Mouse (Mus musculus) lung, postnatal 25 days (tissue): ENCODE results near the gene Ift20.
"Not testable (repeated sequence)": the region's sequence is repeated elsewhere in the genome, so short reads cannot be mapped to it uniquely, and the experiment has no call there.

Experiments
- DNase-seq: peaks from one replicate; pipeline ENCODE4 v3.0.0; 2022; ENCODE audit warnings: low spot score

Ift20 gene

DNA sequence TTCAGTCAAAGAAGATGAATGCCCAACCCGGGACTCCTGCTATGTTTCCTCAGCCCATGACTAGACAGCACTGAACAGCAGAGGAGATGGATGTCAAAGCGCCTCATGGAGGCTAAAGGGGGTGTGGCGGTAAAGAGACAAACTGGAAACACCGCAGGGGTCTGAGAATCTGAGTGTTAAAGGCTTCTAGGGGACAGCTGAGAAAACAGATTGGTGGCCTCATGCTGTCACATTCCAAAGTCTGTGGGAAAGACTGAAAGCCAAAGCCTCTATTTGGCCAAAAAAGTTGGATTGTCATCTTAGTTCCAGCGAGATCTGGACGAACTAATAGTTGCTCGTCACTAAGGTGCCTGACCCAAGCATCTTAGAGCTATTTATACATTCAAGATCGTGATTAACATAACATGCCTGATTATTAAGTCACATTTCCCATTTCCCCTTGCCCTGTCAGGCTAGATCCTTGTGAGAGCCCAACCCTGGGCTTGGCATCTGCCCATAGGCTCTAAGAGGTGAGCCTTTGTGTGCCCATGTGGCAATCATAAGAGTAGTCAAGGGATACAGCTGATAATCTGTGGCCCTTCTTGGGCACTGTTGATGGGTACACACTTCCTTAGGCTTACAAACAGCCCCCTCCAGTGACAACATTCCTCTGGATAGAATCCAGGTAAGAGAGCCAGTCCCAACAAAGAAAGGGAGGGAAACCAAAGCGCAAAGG lies 12.8 kb upstream of the Ift20 start:
- peak; percentile 70 for DNase-seq

DNA sequence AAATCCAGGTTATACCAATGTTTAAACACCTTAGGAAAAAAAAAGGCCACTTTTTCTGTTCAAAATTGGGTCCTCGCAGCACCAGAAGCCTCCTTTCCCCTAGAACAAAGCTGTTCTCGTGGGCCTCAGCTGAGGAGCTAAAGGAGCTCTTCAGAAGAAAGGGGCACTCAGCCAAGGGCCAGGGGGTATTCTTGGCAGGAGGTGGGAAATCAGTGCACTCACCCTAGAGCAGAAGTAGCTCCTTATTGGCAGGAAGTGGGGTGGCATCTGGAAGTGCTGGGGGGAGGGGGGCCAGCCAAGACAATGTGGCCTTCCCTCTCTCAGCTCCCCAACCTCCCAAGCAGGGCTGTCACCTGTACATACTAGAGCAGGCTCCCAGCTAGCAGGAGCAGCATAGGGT lies 11.3 kb upstream of the Ift20 start:
- DNase-seq: peak; percentile 59

DNA sequence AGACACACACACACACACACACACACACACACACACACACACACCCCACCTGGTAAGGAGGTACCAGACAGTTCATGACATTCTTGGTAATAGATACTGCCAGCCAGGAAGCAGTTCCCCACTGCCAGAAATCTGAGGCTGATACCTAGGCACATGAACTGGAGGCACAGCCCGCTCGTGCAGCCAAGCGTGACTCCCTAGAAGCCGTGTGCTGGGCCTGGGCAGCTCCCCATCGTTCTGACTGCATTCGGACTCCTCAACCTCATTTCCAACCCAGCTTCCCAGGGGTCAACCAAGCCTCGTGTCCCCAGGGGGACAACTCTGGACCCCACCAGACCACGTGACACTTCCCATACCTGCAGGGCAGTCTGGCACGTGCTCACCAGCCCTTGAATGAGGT lies 7.4 kb upstream of the Ift20 start:
- no peak for DNase-seq

DNA sequence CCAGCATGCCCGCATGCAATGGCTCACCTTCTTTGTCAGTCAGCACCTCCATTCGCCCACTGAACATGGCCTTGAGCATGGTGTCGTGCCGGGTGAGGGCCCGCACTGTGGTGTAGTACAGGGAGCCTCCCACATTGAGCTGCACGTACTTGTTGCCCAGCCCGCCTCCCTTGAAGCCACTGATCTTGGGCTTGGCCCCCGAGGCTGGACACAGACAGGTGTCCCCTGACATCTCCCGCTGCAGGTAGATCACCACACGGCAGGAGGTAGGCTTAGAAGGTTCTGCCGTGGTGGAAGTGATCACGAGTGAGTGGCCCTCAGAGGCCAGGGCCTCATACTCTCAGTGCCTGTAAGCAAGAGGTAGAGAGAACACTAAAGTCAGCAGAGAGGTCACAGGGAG lies 6.2 kb upstream of the Ift20 start:
- DNase-seq: no peak

DNA sequence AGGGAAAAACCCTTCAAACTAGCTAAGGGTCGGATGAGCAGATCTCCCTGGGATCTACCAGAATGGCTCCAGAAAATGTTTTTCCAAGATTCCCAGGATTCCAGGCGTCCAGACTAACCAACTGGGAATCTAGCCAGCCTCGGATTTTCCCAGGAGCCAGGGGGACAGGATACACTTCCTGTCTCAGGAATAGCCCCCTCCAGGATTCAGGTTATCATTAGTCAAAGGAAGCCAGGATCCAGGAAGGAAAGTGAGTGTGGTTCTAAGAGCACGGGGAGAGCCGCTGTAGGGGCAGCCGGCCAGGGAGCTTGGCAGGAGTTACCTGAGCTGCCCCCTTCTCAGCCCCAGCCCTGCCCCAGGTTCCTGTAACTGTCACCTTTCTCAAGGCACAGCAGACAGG lies 5.1 kb upstream of the Ift20 start:
- peak; percentile 43 for DNase-seq

DNA sequence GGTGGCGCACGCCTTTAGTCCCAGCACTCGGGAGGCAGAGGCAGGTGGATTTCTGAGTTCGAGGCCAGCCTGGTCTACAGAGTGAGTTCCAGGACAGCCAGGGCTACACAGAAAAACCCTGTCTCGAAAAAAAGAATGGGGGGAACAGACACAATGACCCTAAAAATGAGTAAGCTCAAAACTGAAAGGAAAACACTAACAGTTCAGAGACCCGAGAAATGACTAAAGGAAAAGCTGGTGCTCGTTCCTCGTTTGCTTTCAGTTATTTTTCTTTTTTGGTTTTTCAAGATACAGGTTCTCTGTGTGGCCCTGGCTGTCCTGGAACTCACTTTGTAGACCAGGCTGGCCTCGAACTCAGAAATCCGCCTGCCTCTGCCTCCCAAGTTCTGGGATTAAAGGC lies 4.6 kb upstream of the Ift20 start:
- DNase-seq: not testable (repeated sequence)

DNA sequence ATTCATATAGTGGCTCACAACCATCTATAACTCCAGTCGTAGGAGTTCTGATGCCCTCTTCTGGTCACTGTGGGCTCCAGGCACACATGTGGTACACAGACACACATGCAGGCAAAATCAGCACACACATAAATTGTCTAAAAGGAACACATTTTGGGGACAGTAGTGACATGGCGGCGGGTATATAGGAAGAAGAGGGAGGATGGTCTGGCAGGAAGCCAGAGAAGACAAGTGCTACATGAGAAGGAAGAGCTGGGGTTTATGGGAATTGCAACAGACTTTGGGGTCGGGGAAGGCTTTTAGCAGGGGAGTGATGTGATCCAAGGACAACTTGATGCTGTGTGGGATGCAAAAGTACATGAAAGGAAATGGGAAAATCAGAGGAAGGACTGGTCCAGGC lies 1.6 kb upstream of the Ift20 start:
- no peak for DNase-seq

DNA sequence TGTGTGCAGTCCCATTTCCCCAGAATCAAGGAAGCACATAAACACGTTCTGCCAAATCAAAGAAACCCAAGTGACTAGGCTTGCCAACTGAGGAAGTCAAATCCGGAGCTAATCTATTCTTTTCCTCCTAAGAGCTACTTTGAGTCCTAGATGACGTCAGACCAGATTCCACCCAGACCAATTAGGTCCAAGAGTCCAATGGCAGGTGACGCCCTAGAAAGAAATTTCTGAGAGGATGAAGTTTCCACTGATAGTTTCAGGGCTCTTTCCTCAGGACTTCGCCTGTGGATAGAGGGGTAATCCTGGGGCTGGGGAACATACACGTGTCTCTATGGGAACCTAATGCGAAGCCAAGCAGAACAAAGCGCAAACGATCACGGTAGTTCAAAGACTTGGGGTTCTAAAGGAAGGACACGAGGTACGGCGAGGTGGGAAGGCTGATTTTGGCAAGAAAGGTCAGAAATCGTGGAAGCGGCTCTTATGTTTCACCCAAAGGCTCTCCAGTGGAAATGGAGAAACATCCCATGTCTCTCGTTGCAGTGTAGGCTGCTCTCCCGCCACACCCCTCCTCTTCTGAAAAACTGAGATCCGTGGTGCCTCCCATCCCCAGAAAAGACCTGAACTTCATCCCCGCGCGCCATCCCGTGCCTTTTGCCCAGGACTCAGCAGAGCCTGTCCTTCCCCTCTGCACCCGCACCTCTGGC lies 633 bp upstream of the Ift20 start:
- DNase-seq: peak; percentile 84

DNA sequence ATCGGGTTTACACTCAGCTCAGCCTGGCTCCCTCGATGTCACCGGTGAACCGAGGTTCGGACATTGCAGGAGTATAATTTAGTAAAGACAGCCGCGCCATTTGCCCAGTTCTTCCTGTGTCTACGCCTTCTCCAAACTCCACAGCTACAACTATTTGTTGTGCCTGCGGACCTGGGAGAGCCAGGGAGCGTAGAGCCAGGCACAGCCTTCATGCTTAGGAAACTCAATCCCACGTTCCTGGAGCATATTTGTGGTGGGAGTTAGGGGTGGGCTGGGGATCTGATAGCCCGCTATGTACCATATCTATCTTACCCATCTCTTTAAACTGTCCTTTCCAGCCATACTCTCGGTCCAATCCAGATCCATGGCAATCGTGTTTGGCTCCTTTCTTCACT lies 526 bp downstream of the Ift20 start:
- no peak for DNase-seq

DNA sequence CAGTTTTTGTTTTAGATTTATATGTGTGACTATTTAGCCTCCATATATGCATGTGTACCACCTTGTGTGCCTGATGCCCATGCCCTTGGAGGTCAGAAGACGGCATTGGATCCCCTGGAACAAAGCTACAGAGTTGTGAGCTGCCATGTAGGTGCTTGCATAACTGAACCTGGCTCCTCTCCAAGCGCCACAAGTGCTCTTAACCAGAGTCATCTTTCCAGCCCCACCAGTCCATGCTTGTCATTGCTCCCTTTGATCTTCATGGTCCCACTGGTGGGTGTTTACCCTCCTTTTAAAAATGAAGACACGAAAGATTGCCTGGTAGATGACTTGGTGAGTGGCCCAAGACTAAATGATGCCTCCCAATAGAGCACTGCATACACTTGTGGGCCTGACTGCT lies 4.2 kb downstream of the Ift20 start:
- DNase-seq: peak; percentile 60

DNA sequence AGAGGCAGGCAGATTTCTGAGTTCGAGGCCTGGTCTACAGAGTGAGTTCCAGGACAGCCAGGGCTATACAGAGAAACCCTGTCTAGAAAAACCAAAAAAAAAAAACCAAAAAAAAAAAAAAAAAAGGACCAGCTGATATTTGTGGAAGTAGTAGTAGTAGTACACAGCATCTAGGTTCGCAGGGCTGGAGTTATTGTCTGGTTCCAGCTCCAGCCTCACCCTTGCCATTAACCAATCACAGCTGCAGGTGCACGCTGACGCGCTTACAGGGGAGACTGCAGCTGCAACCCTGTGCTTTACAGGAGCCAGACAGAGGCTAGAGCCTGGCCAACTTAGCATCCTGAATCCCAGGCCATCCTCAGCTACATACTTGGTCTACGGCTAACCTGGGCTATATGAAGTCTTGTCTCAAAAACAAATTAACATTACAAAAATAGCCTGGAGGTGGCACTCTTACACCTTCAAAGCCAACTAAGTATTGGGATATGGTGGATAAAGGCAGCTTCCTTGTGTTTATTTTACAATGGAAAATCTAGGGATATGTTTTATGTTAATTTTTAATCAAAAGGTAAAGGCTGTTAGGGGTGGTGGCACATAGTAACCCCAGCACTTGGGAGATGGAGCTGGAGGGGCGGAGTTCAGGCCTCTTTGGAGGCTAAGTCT lies 8.4 kb downstream of the Ift20 start:
- DNase-seq: no peak

DNA sequence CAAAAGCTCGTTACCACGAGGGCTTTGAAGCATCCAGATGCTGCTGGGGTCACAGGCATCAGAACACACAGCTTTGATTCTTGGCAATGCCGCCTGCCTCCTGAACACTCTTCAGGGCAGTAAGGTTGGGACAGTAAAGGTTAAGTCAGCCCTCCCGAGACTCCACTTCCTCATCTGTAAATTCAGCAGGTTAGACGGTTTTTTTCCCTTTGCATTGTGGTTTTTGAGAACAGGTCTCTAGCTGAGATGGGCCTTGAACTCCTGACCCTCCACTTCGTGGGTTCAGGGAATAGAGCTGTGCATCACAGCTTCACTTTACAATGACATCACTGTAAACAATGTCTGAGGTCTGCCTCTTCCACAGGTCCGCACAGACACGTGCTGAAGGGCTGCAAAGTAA lies 9.0 kb downstream of the Ift20 start:
- DNase-seq: no peak

DNA sequence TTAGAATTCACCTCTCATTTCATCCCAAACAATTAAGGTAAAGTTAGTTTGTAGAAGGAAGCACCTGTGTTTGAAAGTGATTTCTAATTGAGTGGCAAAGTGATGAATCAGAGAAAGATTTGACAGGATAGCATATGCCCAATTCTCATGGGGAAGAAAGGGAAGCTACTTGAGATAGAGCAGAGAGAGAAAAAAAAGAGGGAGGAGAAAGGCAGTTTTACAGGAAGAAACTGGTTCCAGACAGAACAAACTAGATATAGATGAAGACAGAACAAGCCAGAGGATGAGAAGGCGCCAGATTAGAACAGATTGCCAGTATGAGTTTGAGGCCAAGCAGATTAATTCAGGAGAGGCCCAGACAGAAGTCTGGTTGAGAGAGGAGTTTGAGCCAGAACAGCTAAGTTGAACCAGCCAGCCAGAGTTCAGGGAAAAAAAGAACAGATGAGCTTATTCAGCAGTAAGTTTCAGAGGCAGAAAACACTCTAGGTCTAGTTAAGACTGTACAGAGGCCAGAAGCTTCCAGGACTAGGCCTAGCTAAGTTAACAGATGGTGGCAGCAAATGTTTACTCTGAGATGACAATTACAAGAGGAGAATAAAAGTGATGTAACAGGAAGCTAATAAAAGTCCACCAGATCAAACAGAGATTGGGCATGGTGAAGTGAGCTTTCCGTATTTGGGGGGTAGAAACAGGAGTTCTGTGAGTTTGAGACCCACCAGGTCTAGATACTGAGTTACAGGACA lies 11.7 kb downstream of the Ift20 start:
- no peak for DNase-seq

DNA sequence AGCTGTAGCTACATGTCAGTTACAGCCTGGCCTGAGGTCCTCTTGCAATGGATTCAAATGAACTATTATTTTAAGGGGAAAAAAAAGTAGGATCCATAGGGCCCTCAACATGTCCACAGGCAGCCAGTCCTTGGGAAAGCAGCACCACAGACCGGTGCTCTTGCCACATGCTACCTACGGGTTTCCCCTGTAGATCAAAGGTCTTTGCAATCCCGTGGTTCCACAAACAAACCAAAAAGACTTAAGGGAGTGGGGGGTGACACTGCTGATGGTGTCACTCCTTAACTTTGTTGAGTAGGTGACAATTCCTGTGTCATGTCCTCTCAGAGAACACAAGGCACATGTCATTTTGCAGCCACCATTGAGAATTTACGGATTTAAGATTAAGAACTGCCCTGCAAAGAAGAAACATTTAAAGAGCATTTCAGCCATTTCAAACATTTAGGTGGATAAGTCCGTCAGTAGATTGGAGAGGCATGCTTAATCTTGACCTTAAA lies 13.4 kb downstream of the Ift20 start:
- no peak for DNase-seq

DNA sequence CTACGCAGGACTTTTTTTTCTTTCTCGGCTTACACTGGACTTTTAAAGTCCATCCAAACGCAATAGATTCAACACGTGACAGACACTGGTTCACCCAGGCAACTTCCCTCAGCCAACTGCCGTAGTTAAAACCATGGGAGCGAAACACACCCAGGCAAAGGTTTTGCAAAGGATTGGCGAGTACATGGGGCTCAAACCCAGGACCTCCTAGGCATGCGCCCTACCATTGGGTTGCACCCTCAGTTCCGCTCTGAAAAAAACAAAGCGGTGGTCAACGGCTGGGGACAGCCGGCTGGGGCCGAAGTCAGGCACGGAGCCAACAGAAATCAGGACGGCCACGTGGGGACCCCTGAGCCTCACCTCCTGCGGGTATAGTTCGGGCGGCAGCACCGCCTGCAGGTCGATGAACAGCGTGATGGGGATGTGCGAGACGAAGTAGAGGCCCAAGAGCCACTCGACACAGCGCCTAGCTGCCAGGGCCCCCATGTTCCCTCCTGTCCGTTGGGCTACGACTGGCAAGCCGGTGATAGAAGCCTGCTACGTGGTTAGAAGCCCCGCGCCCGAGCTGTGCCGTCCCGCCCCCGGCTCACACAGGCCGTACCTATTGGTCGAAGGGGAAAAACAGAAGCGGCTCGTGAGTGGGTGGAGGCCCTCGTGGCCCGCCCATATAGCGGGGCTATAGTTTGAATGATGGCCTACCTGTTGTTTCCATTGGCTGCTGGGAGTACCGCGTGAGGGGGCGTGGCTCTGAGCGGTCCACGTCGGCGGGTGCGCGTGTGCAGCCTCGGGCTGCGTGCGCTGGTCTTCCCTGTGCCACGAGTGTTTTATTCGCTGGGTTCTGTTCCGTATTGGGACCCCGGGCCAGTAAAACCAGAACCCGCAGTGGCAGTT lies 14.3 kb downstream of the Ift20 start, which contains the start of gene Tmem97:
Gene Tmem97, minus strand, starts transcription at position 610 of the 891 bp plus-strand sequence.
- peak; percentile 97 for DNase-seq

DNA sequence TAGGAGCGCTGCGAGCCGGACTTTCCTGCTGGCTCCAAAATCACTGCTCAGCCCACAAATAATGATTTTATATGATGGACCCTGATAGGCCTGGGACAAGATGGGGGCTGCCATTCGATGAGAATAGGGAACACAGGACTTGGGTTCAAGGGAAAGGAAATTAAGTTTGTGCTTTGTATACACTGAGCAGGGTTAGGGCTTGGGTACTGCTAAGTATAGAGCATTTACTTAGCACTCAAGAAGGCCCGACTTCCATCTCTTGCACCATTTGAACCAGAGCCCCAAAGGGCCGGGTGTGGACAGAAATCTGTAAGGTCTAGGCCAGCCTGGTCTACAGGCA lies 14.9 kb downstream of the Ift20 start:
- DNase-seq: no peak

DNA sequence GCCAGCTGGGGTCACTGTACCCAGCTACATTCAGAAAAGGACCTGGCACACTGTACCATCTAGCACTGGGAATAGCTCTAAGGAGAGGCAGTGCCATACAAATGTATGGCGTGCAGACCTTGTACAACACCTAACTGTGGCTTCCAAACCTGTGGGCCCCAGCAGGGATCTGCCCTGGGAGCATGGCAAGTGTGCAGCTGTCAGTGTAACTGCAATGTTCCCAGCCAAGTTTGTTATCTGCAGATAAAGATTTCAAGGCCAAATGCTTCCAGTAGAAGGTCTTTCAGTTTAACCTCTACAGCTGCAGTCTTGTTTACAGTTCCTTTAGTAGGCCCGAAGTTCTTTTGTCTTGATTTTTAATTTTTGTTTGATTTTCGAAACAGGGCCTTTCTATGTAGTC lies 19.5 kb downstream of the Ift20 start:
- DNase-seq: no peak

DNA sequence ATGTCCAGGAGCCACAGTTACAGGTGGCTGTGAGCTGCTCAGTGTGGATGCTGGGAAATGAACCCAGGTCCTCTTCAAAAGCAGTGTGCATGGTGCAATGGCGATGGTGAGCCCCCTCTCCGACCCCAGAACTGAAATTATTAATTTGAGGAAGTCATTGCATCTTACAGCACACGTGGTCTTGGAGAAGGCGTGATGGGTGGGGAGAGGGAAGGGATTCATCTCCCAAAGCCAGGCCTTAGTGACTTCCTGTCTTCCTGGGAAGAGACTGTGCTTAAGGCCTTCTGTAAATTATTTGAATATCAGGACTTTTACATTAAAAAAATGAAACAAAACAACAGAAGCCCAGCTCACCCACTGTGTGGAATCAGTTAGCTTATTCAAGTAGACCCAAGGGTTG lies 19.9 kb downstream of the Ift20 start:
- DNase-seq: no peak

DNA sequence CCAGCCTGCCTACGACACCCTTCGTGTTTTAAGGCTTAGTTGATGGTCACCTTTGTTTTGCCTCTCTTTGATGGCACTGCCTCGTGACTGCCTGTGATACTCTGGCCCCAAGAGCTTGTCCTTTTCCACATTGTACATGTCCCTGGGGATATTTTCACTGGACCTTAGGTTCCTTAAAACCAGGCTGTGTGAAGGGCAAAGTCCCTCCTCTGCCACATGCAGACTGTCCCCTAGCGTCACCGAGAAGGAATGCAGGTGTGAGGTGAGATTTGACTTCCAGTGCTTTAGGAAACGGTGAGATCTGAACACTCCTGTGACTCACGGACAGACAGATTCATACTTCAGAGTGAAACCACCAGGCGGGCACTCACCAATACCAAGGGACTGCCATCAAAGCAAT lies 21.1 kb downstream of the Ift20 start:
- no peak for DNase-seq

DNA sequence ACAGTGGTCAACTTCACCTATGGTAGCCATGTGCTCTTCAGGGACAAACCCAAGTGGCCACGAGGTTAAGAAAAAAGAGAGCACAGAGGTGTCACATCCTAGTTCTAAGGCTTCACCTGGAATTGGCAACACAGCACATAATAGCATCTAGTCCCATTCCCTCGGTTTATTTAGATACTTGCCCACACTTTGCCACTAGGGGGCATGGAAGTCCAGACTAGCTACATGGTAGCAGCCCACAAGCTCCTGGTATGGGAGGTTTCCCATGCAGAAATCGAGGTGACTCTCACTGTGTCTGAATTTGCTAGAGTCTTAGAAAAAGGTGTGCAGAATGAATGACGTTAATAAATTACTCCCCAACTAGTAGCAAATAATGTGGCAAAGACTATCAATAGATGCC lies 24.3 kb downstream of the Ift20 start:
- DNase-seq: peak; percentile 84

DNA sequence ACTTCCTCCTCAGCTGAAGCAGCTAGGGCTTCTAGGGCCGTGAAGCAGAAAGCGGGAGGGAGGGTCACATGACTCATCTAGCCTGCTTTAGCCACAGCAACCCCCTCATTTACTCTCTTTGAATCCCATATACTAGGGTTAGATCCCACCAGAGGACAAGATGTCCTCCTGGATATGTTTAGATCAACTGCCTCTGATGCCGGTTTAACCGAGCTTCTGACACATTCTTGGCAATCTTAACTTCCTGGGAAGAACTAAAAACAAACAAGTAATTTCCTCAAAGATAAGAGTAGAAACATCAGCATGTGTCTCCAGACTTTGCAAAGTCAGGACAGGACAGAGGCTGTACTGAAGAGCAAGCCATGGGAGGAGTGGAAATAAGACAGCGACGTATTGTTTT lies 30.6 kb downstream of the Ift20 start:
- peak; percentile 90 for DNase-seq

DNA sequence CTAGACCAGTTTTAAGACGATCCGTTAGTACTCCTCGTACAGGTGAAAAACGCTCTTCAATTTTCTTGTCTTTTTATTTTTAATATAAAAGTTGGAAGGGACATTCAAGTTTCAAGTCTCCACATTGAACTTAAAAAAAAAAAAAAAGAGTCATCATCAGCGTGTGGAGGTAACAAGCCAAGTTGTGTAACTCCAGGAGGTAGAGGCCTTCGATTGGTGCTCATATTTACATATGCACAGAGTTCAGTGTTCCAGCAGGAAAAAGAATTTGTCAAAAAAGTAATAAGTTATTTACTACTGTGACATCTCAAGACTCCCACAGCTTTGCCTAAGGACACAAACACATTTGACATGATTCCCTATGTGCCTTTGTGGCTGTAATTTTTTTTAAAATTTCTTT lies 31.5 kb downstream of the Ift20 start:
- DNase-seq: no peak
